Mouse (Mus musculus): ENCODE data around the gene Epas1. TPM values are rescaled to one million over a fixed set of nuclear protein-coding genes. Genes with fewer than 3 reads are reported as not detected.

Epas1 gene
- polyA plus RNA-seq, 1 experiment from 2014 or later: 6.7 TPM

DNA sequence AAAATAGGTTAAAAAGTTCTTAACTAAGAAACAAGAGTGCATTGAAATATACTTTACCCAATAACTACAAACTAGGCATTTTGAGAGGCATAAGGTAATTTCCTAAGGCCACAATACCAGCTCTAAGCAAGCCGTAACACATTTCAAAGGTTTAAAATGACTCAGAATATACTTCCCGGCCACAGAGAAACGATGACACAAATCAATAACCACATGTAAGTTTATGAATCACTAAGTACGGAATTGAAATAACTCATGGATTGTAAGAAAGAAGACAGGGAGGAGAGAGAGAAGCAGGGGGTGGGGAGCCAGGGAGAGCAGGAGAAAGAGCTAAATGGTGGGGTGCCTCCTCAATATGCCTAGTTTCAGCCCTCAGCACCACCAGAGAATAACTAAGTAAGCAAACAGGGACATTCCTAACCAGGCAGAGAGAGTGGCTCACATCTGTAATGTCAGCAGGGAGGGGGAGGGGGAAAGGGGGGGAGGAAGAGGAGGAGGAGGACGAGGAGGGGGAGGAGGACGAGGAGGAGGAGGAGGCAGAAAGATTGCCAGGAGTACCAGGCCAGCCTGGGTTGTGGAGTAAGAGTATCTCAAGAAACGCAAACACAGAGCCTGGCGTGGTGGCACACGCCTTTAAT, 97.3 kb downstream of the Epas1 start:
- no peak for DNase-seq (ENCODE audit: low spot score)
- WGBS: 66% methylated on average over 9 of the region's 9 CpGs

DNA sequence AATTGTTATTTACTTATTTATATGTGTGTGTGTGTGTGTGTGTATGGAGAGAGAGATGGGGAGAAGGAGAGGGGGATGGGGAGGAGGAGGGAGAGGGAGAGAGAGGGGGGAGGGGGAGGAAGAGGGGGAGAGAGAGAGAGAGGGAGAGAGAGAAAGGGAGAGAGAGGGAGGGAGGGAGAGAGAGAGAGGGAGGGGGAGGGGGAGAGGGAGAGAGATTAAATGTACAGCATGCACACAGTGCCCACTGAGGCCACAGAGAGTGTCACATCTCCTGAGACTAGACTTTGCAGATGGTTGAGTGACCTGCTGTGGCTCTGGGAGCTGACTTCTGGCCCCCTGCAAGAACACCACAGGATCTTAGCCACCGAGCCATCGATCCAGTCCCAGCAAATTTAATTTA, 98.3 kb downstream of the Epas1 start:
- H3K36me3 ChIP-seq (replicated peaks; ENCODE audit: control insufficient read depth, insufficient read depth, low read depth, low read length): no peaks in the 10 kb centered on the region
- ATAC-seq (replicated peaks; ENCODE audit: insufficient number of reproducible peaks, low FRiP score, low TSS enrichment, low read depth) (no peak), DNase-seq (ENCODE audit: low spot score) (no peak)
- no peaks in the 10 kb centered on the region for H3K27me3 ChIP-seq (ENCODE audit: control insufficient read depth, insufficient read depth, low read length)
- no peaks in the 10 kb centered on the region for H3K4me1 ChIP-seq (ENCODE audit: control insufficient read depth, insufficient read depth, low read length)
- no peaks in the 10 kb centered on the region for H3K9me3 ChIP-seq (replicated peaks; ENCODE audit: control insufficient read depth, low read length)
- H3K4me2 ChIP-seq (ENCODE audit: low read depth, low read length): no peak overlapping the region
- H3K9ac ChIP-seq (replicated peaks; ENCODE audit: low read length): no peak overlapping the region
- WGBS: 86% methylated on average over 2 of the region's 2 CpGs
- H3K27ac ChIP-seq (replicated peaks; ENCODE audit: low read depth, low read length): no peak overlapping the region
- H3K4me3 ChIP-seq (ENCODE audit: low read depth, low read length): no peak overlapping the region

More for the DNA sequence above, 97.3 kb downstream of the Epas1 start:
- H3K36me3 ChIP-seq (replicated peaks; ENCODE audit: control insufficient read depth, insufficient read depth, low read depth, low read length): no peaks in the 10 kb centered on the region
- H3K4me1 ChIP-seq (ENCODE audit: control insufficient read depth, insufficient read depth, low read length): no peaks in the 10 kb centered on the region
- no peaks in the 10 kb centered on the region for H3K27me3 ChIP-seq (ENCODE audit: control insufficient read depth, insufficient read depth, low read length)
- H3K4me3 ChIP-seq (ENCODE audit: low read depth, low read length): no peak overlapping the region
- H3K4me2 ChIP-seq (ENCODE audit: low read depth, low read length): no peak overlapping the region
- H3K27ac ChIP-seq (replicated peaks; ENCODE audit: low read depth, low read length): no peak overlapping the region
- no peak overlapping the region for H3K9ac ChIP-seq (replicated peaks; ENCODE audit: low read length)
- no peak for ATAC-seq (replicated peaks; ENCODE audit: insufficient number of reproducible peaks, low FRiP score, low TSS enrichment, low read depth)
- H3K9me3 ChIP-seq (replicated peaks; ENCODE audit: control insufficient read depth, low read length): no peaks in the 10 kb centered on the region

DNA sequence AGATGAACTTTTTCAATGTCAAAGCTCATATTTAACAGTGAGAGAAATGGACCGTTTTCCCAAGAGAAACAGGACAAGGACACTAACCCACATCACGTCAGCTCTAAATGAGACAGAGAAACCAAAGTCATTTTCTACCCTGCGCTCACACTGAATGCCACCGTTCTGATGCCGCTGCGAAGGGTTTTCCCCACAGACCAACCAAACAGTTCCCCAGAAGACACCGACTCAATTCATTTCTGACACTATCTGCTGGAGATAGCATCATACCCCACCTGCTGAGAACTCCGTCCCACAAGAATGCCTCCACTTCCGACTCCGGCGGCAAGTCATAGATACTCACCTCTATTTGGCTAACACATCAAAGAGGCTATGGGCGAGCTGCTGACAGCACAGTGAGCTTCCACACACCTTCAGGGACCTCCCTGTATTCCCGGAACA, 99.1 kb downstream of the Epas1 start:
- H3K4me2 ChIP-seq (ENCODE audit: low read depth, low read length): no peak overlapping the region
- DNase-seq (ENCODE audit: low spot score): no peak
- WGBS: 75% methylated on average over 13 of the region's 13 CpGs

DNA sequence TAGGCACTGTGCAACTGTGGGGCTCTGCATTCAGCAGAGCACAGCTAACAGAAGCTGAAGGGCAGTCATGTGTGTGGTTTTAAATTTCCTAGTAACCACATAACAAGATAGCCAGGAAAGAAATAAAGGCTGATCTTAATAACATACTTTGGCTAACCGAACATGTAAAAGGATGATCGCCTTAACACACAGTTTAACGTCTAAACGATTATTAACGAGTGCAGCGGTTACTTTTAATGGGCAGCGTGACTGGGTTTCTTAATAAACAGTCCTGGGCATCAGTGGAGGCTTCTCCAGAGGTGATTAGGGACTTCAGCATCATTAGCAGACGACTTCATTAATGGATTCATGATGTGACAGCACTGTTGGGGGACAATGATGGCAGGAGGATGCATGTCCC, 117.1 kb downstream of the Epas1 start:
- no peak for ATAC-seq (replicated peaks; ENCODE audit: insufficient number of reproducible peaks, low FRiP score, low TSS enrichment, low read depth)
- Histone ChIP-seq H3K4me2 (ENCODE audit: low read depth, low read length) (no peak overlapping the region), H3K4me3 (ENCODE audit: low read depth, low read length) (no peak overlapping the region), H3K36me3 (replicated peaks; ENCODE audit: control insufficient read depth, insufficient read depth, low read depth, low read length) (no peaks in the 10 kb centered on the region), H3K9ac (replicated peaks; ENCODE audit: low read length) (no peak overlapping the region), H3K27ac (replicated peaks; ENCODE audit: low read depth, low read length) (no peak overlapping the region), H3K9me3 (replicated peaks; ENCODE audit: control insufficient read depth, low read length) (no peaks in the 10 kb centered on the region), H3K4me1 (ENCODE audit: control insufficient read depth, insufficient read depth, low read length) (no peaks in the 10 kb centered on the region), H3K27me3 (ENCODE audit: control insufficient read depth, insufficient read depth, low read length) (no peaks in the 10 kb centered on the region)
- no peak for DNase-seq (ENCODE audit: low spot score)
- 78% methylated on average over 8 of the region's 8 CpGs for WGBS

More for the DNA sequence above, 99.1 kb downstream of the Epas1 start:
- Histone ChIP-seq H3K36me3 (replicated peaks; ENCODE audit: control insufficient read depth, insufficient read depth, low read depth, low read length) (no peaks in the 10 kb centered on the region), H3K4me3 (ENCODE audit: low read depth, low read length) (no peak overlapping the region), H3K27ac (replicated peaks; ENCODE audit: low read depth, low read length) (no peak overlapping the region), H3K9ac (replicated peaks; ENCODE audit: low read length) (no peak overlapping the region), H3K4me1 (ENCODE audit: control insufficient read depth, insufficient read depth, low read length) (no peaks in the 10 kb centered on the region), H3K9me3 (replicated peaks; ENCODE audit: control insufficient read depth, low read length) (no peaks in the 10 kb centered on the region), H3K27me3 (ENCODE audit: control insufficient read depth, insufficient read depth, low read length) (no peaks in the 10 kb centered on the region)
- no peak for ATAC-seq (replicated peaks; ENCODE audit: insufficient number of reproducible peaks, low FRiP score, low TSS enrichment, low read depth)

DNA sequence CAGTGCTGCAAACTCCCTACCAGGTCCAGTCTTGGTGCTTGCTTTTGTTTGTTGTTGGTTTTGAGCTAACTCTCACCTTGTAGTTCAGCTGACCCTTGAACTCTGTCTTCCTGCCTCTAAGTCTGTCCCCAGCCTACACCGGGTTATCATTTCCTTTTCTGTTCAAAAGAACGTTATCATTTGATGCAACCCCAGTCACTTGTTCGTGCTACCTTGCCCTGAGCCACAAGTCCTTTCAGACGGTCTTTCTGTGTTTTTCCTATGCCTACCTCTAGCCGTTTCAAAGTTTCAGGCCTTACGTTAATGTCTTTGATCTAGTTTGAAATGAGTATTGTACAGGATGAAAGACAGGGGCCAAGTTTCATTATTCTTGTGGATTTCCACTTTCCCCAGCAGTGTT, 119.1 kb downstream of the Epas1 start:
- Histone ChIP-seq H3K9ac (replicated peaks; ENCODE audit: low read length) (no peak overlapping the region), H3K27me3 (ENCODE audit: control insufficient read depth, insufficient read depth, low read length) (no peaks in the 10 kb centered on the region), H3K9me3 (replicated peaks; ENCODE audit: control insufficient read depth, low read length) (no peaks in the 10 kb centered on the region), H3K4me3 (ENCODE audit: low read depth, low read length) (no peak overlapping the region), H3K27ac (replicated peaks; ENCODE audit: low read depth, low read length) (no peak overlapping the region), H3K36me3 (replicated peaks; ENCODE audit: control insufficient read depth, insufficient read depth, low read depth, low read length) (no peaks in the 10 kb centered on the region), H3K4me1 (ENCODE audit: control insufficient read depth, insufficient read depth, low read length) (no peaks in the 10 kb centered on the region), H3K4me2 (ENCODE audit: low read depth, low read length) (no peak overlapping the region)
- ATAC-seq (replicated peaks; ENCODE audit: insufficient number of reproducible peaks, low FRiP score, low TSS enrichment, low read depth) (no peak), DNase-seq (ENCODE audit: low spot score) (no peak)
- WGBS: 49% methylated on average over 6 of the region's 6 CpGs

DNA sequence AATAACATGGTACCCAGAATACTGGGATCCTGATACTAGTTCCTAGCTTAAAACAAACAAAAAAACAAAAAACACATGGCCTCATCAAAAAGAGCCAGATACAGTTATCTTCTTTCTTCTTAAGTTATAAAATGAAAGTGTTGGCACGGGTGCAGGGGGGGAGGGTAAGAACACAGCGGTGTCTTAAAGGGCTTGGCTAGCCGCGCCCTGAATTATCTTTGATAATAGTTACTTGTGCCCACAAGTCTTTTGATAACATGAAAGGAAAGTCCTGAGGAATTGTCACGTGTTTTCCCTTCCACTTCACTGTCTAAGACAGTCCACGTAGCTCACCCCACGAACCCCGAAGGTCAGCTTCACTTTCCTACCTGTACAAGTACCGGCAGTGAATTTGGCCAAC, 123.4 kb downstream of the Epas1 start:
- no peaks in the 10 kb centered on the region for H3K4me1 ChIP-seq (ENCODE audit: control insufficient read depth, insufficient read depth, low read length)
- no peak overlapping the region for H3K27ac ChIP-seq (replicated peaks; ENCODE audit: low read depth, low read length)
- H3K27me3 ChIP-seq (ENCODE audit: control insufficient read depth, insufficient read depth, low read length): no peaks in the 10 kb centered on the region
- H3K4me3 ChIP-seq (ENCODE audit: low read depth, low read length): no peak overlapping the region
- no peak for ATAC-seq (replicated peaks; ENCODE audit: insufficient number of reproducible peaks, low FRiP score, low TSS enrichment, low read depth)
- no peaks in the 10 kb centered on the region for H3K9me3 ChIP-seq (replicated peaks; ENCODE audit: control insufficient read depth, low read length)
- no peak overlapping the region for H3K4me2 ChIP-seq (ENCODE audit: low read depth, low read length)
- WGBS: 88% methylated on average over 9 of the region's 9 CpGs
- H3K9ac ChIP-seq (replicated peaks; ENCODE audit: low read length): no peak overlapping the region
- DNase-seq (ENCODE audit: low spot score): no peak
- H3K36me3 ChIP-seq (replicated peaks; ENCODE audit: control insufficient read depth, insufficient read depth, low read depth, low read length): no peaks in the 10 kb centered on the region

DNA sequence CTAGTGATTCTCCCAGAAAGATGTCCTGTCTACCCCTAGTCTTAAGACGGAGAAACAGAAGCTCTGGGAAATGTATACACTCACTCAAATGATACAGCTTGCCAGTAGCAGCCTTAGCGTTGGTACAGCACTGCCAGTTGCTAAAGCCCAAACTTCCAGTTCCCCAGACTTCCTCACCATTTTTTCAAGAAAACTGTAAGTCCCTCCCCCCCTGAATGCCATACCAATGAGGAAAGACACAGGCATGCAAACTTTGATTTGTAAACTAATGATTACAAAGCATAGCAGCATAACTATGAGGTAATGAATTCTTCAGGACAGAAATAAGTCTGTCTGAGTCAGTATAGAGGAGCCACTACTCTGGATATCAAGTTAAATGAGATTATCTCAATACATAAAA, 124.2 kb downstream of the Epas1 start:
- H3K36me3 ChIP-seq (replicated peaks; ENCODE audit: control insufficient read depth, insufficient read depth, low read depth, low read length): no peaks in the 10 kb centered on the region
- H3K4me1 ChIP-seq (ENCODE audit: control insufficient read depth, insufficient read depth, low read length): no peaks in the 10 kb centered on the region
- no peak for ATAC-seq (replicated peaks; ENCODE audit: insufficient number of reproducible peaks, low FRiP score, low TSS enrichment, low read depth)

DNA sequence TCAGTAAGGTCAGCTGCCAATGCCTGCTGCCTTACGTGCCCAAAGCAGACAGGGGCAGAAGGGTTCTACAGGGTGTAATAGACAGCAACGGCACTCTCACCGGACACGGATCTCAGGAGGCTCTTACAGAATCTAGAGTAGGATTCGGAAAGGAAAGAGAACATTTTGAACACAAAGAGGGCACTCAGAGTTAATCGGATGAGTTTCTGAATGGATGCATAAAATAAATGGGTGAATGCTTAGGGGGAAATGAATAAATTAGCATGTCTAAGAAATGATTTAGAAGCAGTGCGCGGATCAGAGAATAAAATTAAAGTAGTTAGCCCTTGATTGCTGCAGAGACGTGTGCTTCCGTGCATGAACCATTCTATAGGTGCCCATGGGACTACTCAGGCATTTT, 126.6 kb downstream of the Epas1 start:
- no peaks in the 10 kb centered on the region for H3K9me3 ChIP-seq (replicated peaks; ENCODE audit: control insufficient read depth, low read length)
- no peak for ATAC-seq (replicated peaks; ENCODE audit: insufficient number of reproducible peaks, low FRiP score, low TSS enrichment, low read depth)
- H3K4me1 ChIP-seq (ENCODE audit: control insufficient read depth, insufficient read depth, low read length): no peaks in the 10 kb centered on the region
- whole genome bisulfite sequencing: 87% methylated on average over 10 of the region's 10 CpGs
- no peak overlapping the region for H3K4me2 ChIP-seq (ENCODE audit: low read depth, low read length)
- no peaks in the 10 kb centered on the region for H3K27me3 ChIP-seq (ENCODE audit: control insufficient read depth, insufficient read depth, low read length)
- no peak for DNase-seq (ENCODE audit: low spot score)
- H3K9ac ChIP-seq (replicated peaks; ENCODE audit: low read length): no peak overlapping the region
- no peak overlapping the region for H3K4me3 ChIP-seq (ENCODE audit: low read depth, low read length)
- no peaks in the 10 kb centered on the region for H3K36me3 ChIP-seq (replicated peaks; ENCODE audit: control insufficient read depth, insufficient read depth, low read depth, low read length)
- no peak overlapping the region for H3K27ac ChIP-seq (replicated peaks; ENCODE audit: low read depth, low read length)

More for the DNA sequence above, 124.2 kb downstream of the Epas1 start:
- Histone ChIP-seq H3K9ac (replicated peaks; ENCODE audit: low read length) (no peak overlapping the region), H3K4me3 (ENCODE audit: low read depth, low read length) (no peak overlapping the region), H3K4me2 (ENCODE audit: low read depth, low read length) (no peak overlapping the region), H3K9me3 (replicated peaks; ENCODE audit: control insufficient read depth, low read length) (no peaks in the 10 kb centered on the region), H3K27me3 (ENCODE audit: control insufficient read depth, insufficient read depth, low read length) (no peaks in the 10 kb centered on the region), H3K27ac (replicated peaks; ENCODE audit: low read depth, low read length) (no peak overlapping the region)
- WGBS: 77% methylated on average over 2 of the region's 2 CpGs
- DNase-seq (ENCODE audit: low spot score): no peak
